Mouse (Mus musculus) Muller cell, postnatal 12 days (primary cell): ENCODE results near the gene Ndufa6.
"Not testable (repeated sequence)": the region's sequence is repeated elsewhere in the genome, so short reads cannot be mapped to it uniquely, and the experiment has no call there.

Experiments
- DNase-seq: peaks from one replicate; pipeline ENCODE4 v3.0.0-alpha.2; 2015; ENCODE audit errors: inconsistent ontology term

The Ndufa6 gene

GRCm38 (mm10) chr15:82368146-82368545 is 14.0 kb upstream of the Ndufa6 start:
- DNase-seq, result no peak

- not testable (repeated sequence) for DNase-seq
These were observed 10.4 kb upstream of the Ndufa6 start for GRCm38 (mm10) chr15:82364561-82364960.

GRCm38 (mm10) chr15:82363801-82364200 is 9.7 kb upstream of the Ndufa6 start:
- not testable (repeated sequence) for DNase-seq

- no peak for DNase-seq
These were observed 8.1 kb upstream of the Ndufa6 start for GRCm38 (mm10) chr15:82362234-82362633.

GRCm38 (mm10) chr15:82361459-82362018 is 7.4 kb upstream of the Ndufa6 start:
- no peak for DNase-seq

- no peak for DNase-seq
These were observed 4.5 kb upstream of the Ndufa6 start for GRCm38 (mm10) chr15:82358431-82359260.

- DNase-seq, result peak; percentile 58
These were observed 393 bp downstream of the Ndufa6 start for GRCm38 (mm10) chr15:82353745-82354113.

- no peak for DNase-seq
These were observed 911 bp downstream of the Ndufa6 start for GRCm38 (mm10) chr15:82353078-82353744.

- DNase-seq, result no peak
These were observed 2.6 kb downstream of the Ndufa6 start for GRCm38 (mm10) chr15:82351480-82351879.

GRCm38 (mm10) chr15:82350349-82350748 is 3.8 kb downstream of the Ndufa6 start:
- DNase-seq, result no peak

GRCm38 (mm10) chr15:82348999-82349341 is 5.2 kb downstream of the Ndufa6 start:
- no peak for DNase-seq

GRCm38 (mm10) chr15:82348258-82348998 is 5.7 kb downstream of the Ndufa6 start:
- no peak for DNase-seq

GRCm38 (mm10) chr15:82347852-82348251 is 6.3 kb downstream of the Ndufa6 start:
- DNase-seq, result no peak

- no peak for DNase-seq
These were observed 6.8 kb downstream of the Ndufa6 start for GRCm38 (mm10) chr15:82347303-82347676.

- DNase-seq, result no peak
These were observed 7.4 kb downstream of the Ndufa6 start for GRCm38 (mm10) chr15:82346580-82347302.

GRCm38 (mm10) chr15:82345820-82346470 is 8.2 kb downstream of the Ndufa6 start:
- DNase-seq, result peak; percentile 99

GRCm38 (mm10) chr15:82344971-82345370 is 9.2 kb downstream of the Ndufa6 start:
- DNase-seq, result no peak

GRCm38 (mm10) chr15:82343368-82344287 is 10.5 kb downstream of the Ndufa6 start:
- no peak for DNase-seq

- DNase-seq, result no peak
These were observed 11.6 kb downstream of the Ndufa6 start for GRCm38 (mm10) chr15:82342543-82342935.
